In genomic region chr7:19546007-19546406, GRCm38 (mm10) we compare ENCODE assay signal across 21 mouse cellular contexts. TPM values are rescaled to one million over a fixed set of nuclear protein-coding genes. Genes with fewer than 3 reads are reported as not detected.
DNase-seq lines count a peak whose midpoint lies in the region; ATAC-seq and TF ChIP-seq lines count a peak whose summit lies in the region.
"Had no signal": no experiment of that assay in that cellular context is flagged by ENCODE, and none has a peak within 500 bp of the region (broad histone marks: within the 10 kb centered on the region; RNA-seq: fewer than 3 reads in every experiment).

No protein-coding gene starts in this region.

- no peak overlapping the region for H3K27ac ChIP-seq in heart, postnatal 0 days (ENCODE audit: low read depth)
- H3K27ac ChIP-seq in heart, adult 2 months: no peak overlapping the region
- no peak overlapping the region; the same call in 1 of the 2 replicates for H3K27ac ChIP-seq in lung, embryonic 16.5 days (ENCODE audit: low read length)
- no peak overlapping the region for H3K27ac ChIP-seq in intestine, embryonic 14.5 days (ENCODE audit: low read depth)
- H3K27ac ChIP-seq in limb, embryonic 15.5 days: 0 out of 2 replicates have a peak overlapping the region, but pooled peaks have one; percentile 3
- H3K27ac ChIP-seq: forebrain, embryonic 12.5 days; hindbrain, embryonic 12.5 days; neural tube, embryonic 12.5 days had no signal

- no peak for TF ChIP-seq EP300 in heart, postnatal 0 days (IDR thresholded peaks at IDR 0.05; ENCODE audit: low read depth)
- TF ChIP-seq EP300 in heart, adult 2 months (IDR thresholded peaks at IDR 0.05; ENCODE audit: insufficient read depth, low read depth, low read length): no peak

- peaks cover 14% of the 10 kb centered on the region for H3K79me2 ChIP-seq in heart, adult 2 months (replicated peaks; ENCODE audit: control insufficient read depth, insufficient read depth, low read length)

- no peak for TF ChIP-seq POLR2A in heart, adult 2 months (IDR thresholded peaks at IDR 0.05; ENCODE audit: insufficient read depth, low read depth, low read length)

- WGBS in heart, postnatal 0 days: 18% methylated on average over 3 of the region's 3 CpGs
- WGBS in heart, adult 2 months: 27% methylated on average over 3 of the region's 3 CpGs
- 12% methylated on average over 3 of the region's 3 CpGs for WGBS in lung, embryonic 16.5 days
- 29% methylated on average over 3 of the region's 3 CpGs for WGBS in intestine, embryonic 14.5 days
- WGBS in limb, embryonic 15.5 days: 49% methylated on average over 3 of the region's 3 CpGs

- peaks cover 32% of the 10 kb centered on the region for H3K4me1 ChIP-seq in heart, postnatal 0 days (ENCODE audit: control insufficient read depth, insufficient read depth)
- peaks cover 20% of the 10 kb centered on the region for H3K4me1 ChIP-seq in heart, adult 2 months (ENCODE audit: control insufficient read depth, insufficient read depth, low read length)
- peaks cover 40% of the 10 kb centered on the region for H3K4me1 ChIP-seq in lung, embryonic 16.5 days (replicated peaks; ENCODE audit: control insufficient read depth, insufficient read depth, low read length)
- H3K4me1 ChIP-seq in intestine, embryonic 14.5 days (replicated peaks; ENCODE audit: control insufficient read depth, insufficient read depth, low read length): peaks cover 24% of the 10 kb centered on the region
- peaks cover 48% of the 10 kb centered on the region for H3K4me1 ChIP-seq in limb, embryonic 15.5 days

- peak; percentile 48; the same call in 1 of the 2 replicates for ATAC-seq in heart, postnatal 0 days (ENCODE audit: insufficient read depth, low read depth)
- ATAC-seq in lung, embryonic 16.5 days (ENCODE audit: low read depth): 0 out of 2 replicates have a peak, but pooled peaks have one; percentile 10
- 0 out of 2 replicates have a peak, but pooled peaks have one; percentile 8 for ATAC-seq in intestine, embryonic 14.5 days (replicated peaks; ENCODE audit: low FRiP score, low TSS enrichment, low read depth)
- no peak for ATAC-seq in limb, embryonic 15.5 days (ENCODE audit: insufficient number of reproducible peaks, low FRiP score, low TSS enrichment, low read depth)

- H3K4me2 ChIP-seq in heart, postnatal 0 days (ENCODE audit: low read depth, low read length): no peak overlapping the region
- no peak overlapping the region for H3K4me2 ChIP-seq in lung, embryonic 16.5 days (ENCODE audit: low read depth, low read length)
- no peak overlapping the region for H3K4me2 ChIP-seq in intestine, embryonic 14.5 days (ENCODE audit: low read length)
- H3K4me2 ChIP-seq in limb, embryonic 15.5 days: no peak overlapping the region
- H3K4me2 ChIP-seq: forebrain, embryonic 12.5 days; hindbrain, embryonic 12.5 days; kidney, embryonic 15.5 days; limb, embryonic 12.5 days; midbrain, embryonic 11.5 days; neural tube, embryonic 12.5 days had no signal

- no peak overlapping the region for H3K9ac ChIP-seq in heart, postnatal 0 days (replicated peaks; ENCODE audit: low read depth, low read length)
- no peak overlapping the region for H3K9ac ChIP-seq in heart, adult 2 months (ENCODE audit: low read depth, low read length)
- no peak overlapping the region for H3K9ac ChIP-seq in lung, embryonic 16.5 days (ENCODE audit: low read length)
- H3K9ac ChIP-seq in intestine, embryonic 14.5 days (ENCODE audit: low read length): no peak overlapping the region
- no peak overlapping the region for H3K9ac ChIP-seq in limb, embryonic 15.5 days
- H3K9ac ChIP-seq: forebrain, embryonic 12.5 days; kidney, embryonic 15.5 days; limb, embryonic 12.5 days; neural tube, embryonic 12.5 days had no signal

- intact Hi-C loops in heart, adult 2 months (cut with DNase I): no loop called here

- H3K4me3 ChIP-seq in heart, postnatal 0 days (ENCODE audit: low read depth, low read length): no peak overlapping the region
- H3K4me3 ChIP-seq in heart, adult 2 months: no peak overlapping the region
- H3K4me3 ChIP-seq in lung, embryonic 16.5 days (ENCODE audit: low read length): no peak overlapping the region
- H3K4me3 ChIP-seq in intestine, embryonic 14.5 days (ENCODE audit: low read depth, low read length): no peak overlapping the region
- H3K4me3 ChIP-seq in limb, embryonic 15.5 days: no peak overlapping the region
- H3K4me3 ChIP-seq: forebrain, embryonic 12.5 days; hindbrain, embryonic 12.5 days; kidney, embryonic 15.5 days; limb, embryonic 12.5 days; neural tube, embryonic 12.5 days had no signal

- no peaks in the 10 kb centered on the region for H3K36me3 ChIP-seq in heart, postnatal 0 days (replicated peaks; ENCODE audit: control insufficient read depth, insufficient read depth, low read length)
- no peaks in the 10 kb centered on the region for H3K36me3 ChIP-seq in heart, adult 2 months (ENCODE audit: control insufficient read depth, insufficient read depth, low read length)
- no peaks in the 10 kb centered on the region for H3K36me3 ChIP-seq in lung, embryonic 16.5 days (ENCODE audit: control insufficient read depth, insufficient read depth, low read length)
- 0 out of 2 replicates have a peak, but pooled peaks cover 5% of the 10 kb centered on the region for H3K36me3 ChIP-seq in intestine, embryonic 14.5 days (ENCODE audit: control insufficient read depth, insufficient read depth, low read length)
- H3K36me3 ChIP-seq in limb, embryonic 15.5 days: 0 out of 2 replicates have a peak, but pooled peaks cover 8% of the 10 kb centered on the region
- H3K36me3 ChIP-seq: forebrain, embryonic 12.5 days; kidney, embryonic 15.5 days; neural tube, embryonic 12.5 days had no signal

- H3K27me3 ChIP-seq in heart, postnatal 0 days (ENCODE audit: control insufficient read depth, insufficient read depth, low read length): no peaks in the 10 kb centered on the region
- H3K27me3 ChIP-seq in heart, adult 2 months (ENCODE audit: control insufficient read depth, insufficient read depth, low read length): no peaks in the 10 kb centered on the region
- no peaks in the 10 kb centered on the region for H3K27me3 ChIP-seq in lung, embryonic 16.5 days (ENCODE audit: control insufficient read depth, insufficient read depth, low read depth, low read length)
- H3K27me3 ChIP-seq in intestine, embryonic 14.5 days (replicated peaks; ENCODE audit: control insufficient read depth, insufficient read depth, low read length): no peaks in the 10 kb centered on the region
- H3K27me3 ChIP-seq in limb, embryonic 15.5 days: no peaks in the 10 kb centered on the region
- H3K27me3 ChIP-seq: forebrain, embryonic 12.5 days; hindbrain, embryonic 12.5 days; kidney, embryonic 15.5 days; limb, embryonic 12.5 days; neural tube, embryonic 12.5 days had no signal

- no peaks in the 10 kb centered on the region for H3K9me3 ChIP-seq in heart, postnatal 0 days (replicated peaks; ENCODE audit: control insufficient read depth, low read length)
- no peaks in the 10 kb centered on the region for H3K9me3 ChIP-seq in lung, embryonic 16.5 days (ENCODE audit: control insufficient read depth, low read length)
- no peaks in the 10 kb centered on the region for H3K9me3 ChIP-seq in intestine, embryonic 14.5 days (ENCODE audit: control insufficient read depth, low read length)
- no peaks in the 10 kb centered on the region for H3K9me3 ChIP-seq in limb, embryonic 15.5 days
- H3K9me3 ChIP-seq: forebrain, embryonic 12.5 days; hindbrain, embryonic 12.5 days; kidney, embryonic 15.5 days; limb, embryonic 12.5 days; neural tube, embryonic 12.5 days had no signal

- TF ChIP-seq CTCF in heart, postnatal 0 days (IDR thresholded peaks at IDR 0.05; ENCODE audit: low read depth): no peak
- no peak for TF ChIP-seq CTCF in heart, adult 2 months (IDR thresholded peaks at IDR 0.05)

- DNase-seq in heart, postnatal 0 days (ENCODE audit: low spot score): peak; percentile 36
- DNase-seq in heart, adult 2 months: no peak
- no peak for DNase-seq in lung, postnatal 25 days (ENCODE audit: low spot score)
- DNase-seq in intestine, embryonic 14.5 days (ENCODE audit: low spot score): no peak
- DNase-seq in urinary bladder, postnatal 4 days (ENCODE audit: low spot score in 2 of 2): no peak
- no peak for DNase-seq in embryo, embryonic 9.5 days (ENCODE audit: extremely low spot score)
- DNase-seq: adrenal gland, adult 8-10 months; cerebellum, adult 8-10 months; gastrocnemius, postnatal 14 days; thymus, adult 18-20 months had no signal

RNA-seq across cellular contexts. Expression of gene Ppp1r37, which starts 16.9 kb away (rescaled TPM):
- 40.6 and 53.3 TPM in 2 replicates for total RNA-seq in heart, postnatal 0 days (2014; rRNA removed; ENCODE audit: low replicate concordance)
- polyA plus RNA-seq in heart, postnatal 0 days (2015; fragmentation: Nextera tagmentation; extraction: Ambion mirVana): 11.4 and 12.6 TPM in 2 replicates
- 10 to 100 TPM; 58.0 to 69.5 TPM for total RNA-seq in heart, adult 2 months (2021)
- 56.0 and 66.4 TPM in 2 replicates for polyA plus RNA-seq in heart, adult 2 months (2012; rRNA removed)
- polyA plus RNA-seq in lung, embryonic 16.5 days (2015; fragmentation: Nextera tagmentation; extraction: Ambion mirVana): 18.3 and 21.4 TPM in 2 replicates
- polyA plus RNA-seq in intestine, embryonic 14.5 days (2014; fragmentation: Nextera tagmentation; extraction: Ambion mirVana): 4.4 and 6.0 TPM in 2 replicates
- 25.1 and 26.3 TPM in 2 replicates for polyA plus RNA-seq in limb, embryonic 15.5 days (2015; fragmentation: Nextera tagmentation; extraction: Ambion mirVana)

RNA-seq across cellular contexts. Expression of gene Nkpd1, which starts 28.4 kb away (rescaled TPM):
- total RNA-seq in heart, postnatal 0 days (2014; rRNA removed; ENCODE audit: low replicate concordance): not detected in 2 replicates
- polyA plus RNA-seq in heart, postnatal 0 days (2015; fragmentation: Nextera tagmentation; extraction: Ambion mirVana): not detected in 2 replicates
- total RNA-seq in heart, adult 2 months (2021): not detected
- polyA plus RNA-seq in heart, adult 2 months (2012; rRNA removed): 0.06 TPM in 1 of 2 replicates, not detected in the other
- 0.16 TPM in 1 of 2 replicates, not detected in the other for polyA plus RNA-seq in lung, embryonic 16.5 days (2015; fragmentation: Nextera tagmentation; extraction: Ambion mirVana)
- polyA plus RNA-seq in intestine, embryonic 14.5 days (2014; fragmentation: Nextera tagmentation; extraction: Ambion mirVana): 0.09 and 0.27 TPM in 2 replicates
- polyA plus RNA-seq in limb, embryonic 15.5 days (2015; fragmentation: Nextera tagmentation; extraction: Ambion mirVana): 1.7 and 2.5 TPM in 2 replicates
- total RNA-seq: gastrocnemius, postnatal 14 days; heart, postnatal 10 days had no signal
- polyA plus RNA-seq: embryonic facial prominence, embryonic 11.5 days; forebrain, embryonic 12.5 days; midbrain, embryonic 11.5 days had no signal

RNA-seq across cellular contexts. Expression of gene Zfp296, which starts 31.1 kb away (rescaled TPM):
- total RNA-seq in heart, postnatal 0 days (2014; rRNA removed; ENCODE audit: low replicate concordance): 0.12 and 3.6 TPM in 2 replicates
- 0.12 and 0.15 TPM in 2 replicates for polyA plus RNA-seq in heart, postnatal 0 days (2015; fragmentation: Nextera tagmentation; extraction: Ambion mirVana)
- total RNA-seq in heart, adult 2 months (2021): under 1 TPM; 0.42 to 0.43 TPM
- 0.82 and 1.0 TPM in 2 replicates for polyA plus RNA-seq in heart, adult 2 months (2012; rRNA removed)
- 0.40 and 0.57 TPM in 2 replicates for polyA plus RNA-seq in lung, embryonic 16.5 days (2015; fragmentation: Nextera tagmentation; extraction: Ambion mirVana)
- polyA plus RNA-seq in intestine, embryonic 14.5 days (2014; fragmentation: Nextera tagmentation; extraction: Ambion mirVana): 1.1 and 1.4 TPM in 2 replicates
- 1.00 and 1.1 TPM in 2 replicates for polyA plus RNA-seq in limb, embryonic 15.5 days (2015; fragmentation: Nextera tagmentation; extraction: Ambion mirVana)
- total RNA-seq: heart, postnatal 10 days; layer of hippocampus, postnatal 10 days had no signal

RNA-seq across cellular contexts. Expression of gene Gemin7, which starts 31.4 kb away (rescaled TPM):
- total RNA-seq in heart, postnatal 0 days (2014; rRNA removed; ENCODE audit: low replicate concordance): 63.2 and 67.3 TPM in 2 replicates
- 114 and 115 TPM in 2 replicates for polyA plus RNA-seq in heart, postnatal 0 days (2015; fragmentation: Nextera tagmentation; extraction: Ambion mirVana)
- 10 to 100 TPM; 48.5 to 48.6 TPM for total RNA-seq in heart, adult 2 months (2021)
- polyA plus RNA-seq in heart, adult 2 months (2012; rRNA removed): 75.2 and 87.3 TPM in 2 replicates
- 156 and 170 TPM in 2 replicates for polyA plus RNA-seq in lung, embryonic 16.5 days (2015; fragmentation: Nextera tagmentation; extraction: Ambion mirVana)
- polyA plus RNA-seq in intestine, embryonic 14.5 days (2014; fragmentation: Nextera tagmentation; extraction: Ambion mirVana): 176 and 180 TPM in 2 replicates
- 144 and 149 TPM in 2 replicates for polyA plus RNA-seq in limb, embryonic 15.5 days (2015; fragmentation: Nextera tagmentation; extraction: Ambion mirVana)

RNA-seq across cellular contexts. Expression of gene Trappc6a, which starts 37.8 kb away (rescaled TPM):
- 65.1 and 84.9 TPM in 2 replicates for total RNA-seq in heart, postnatal 0 days (2014; rRNA removed; ENCODE audit: low replicate concordance)
- 79.5 and 83.3 TPM in 2 replicates for polyA plus RNA-seq in heart, postnatal 0 days (2015; fragmentation: Nextera tagmentation; extraction: Ambion mirVana)
- total RNA-seq in heart, adult 2 months (2021): 10 to 100 TPM; 32.2 to 33.5 TPM
- polyA plus RNA-seq in heart, adult 2 months (2012; rRNA removed): 32.9 and 45.0 TPM in 2 replicates
- polyA plus RNA-seq in lung, embryonic 16.5 days (2015; fragmentation: Nextera tagmentation; extraction: Ambion mirVana): 104 and 111 TPM in 2 replicates
- polyA plus RNA-seq in intestine, embryonic 14.5 days (2014; fragmentation: Nextera tagmentation; extraction: Ambion mirVana): 113 TPM in 2 replicates
- 94.7 and 97.9 TPM in 2 replicates for polyA plus RNA-seq in limb, embryonic 15.5 days (2015; fragmentation: Nextera tagmentation; extraction: Ambion mirVana)
